Mouse (Mus musculus) cerebellum, postnatal 10 days (tissue): ENCODE results near the gene Enox2.

ENCODE experiments used
- DNase-seq, 2 experiments: peaks; one replicate each; pipeline ENCODE4 v3.0.0; 2021; ENCODE audit warnings: mixed read lengths in 2 of 2

Enox2 gene

DNA sequence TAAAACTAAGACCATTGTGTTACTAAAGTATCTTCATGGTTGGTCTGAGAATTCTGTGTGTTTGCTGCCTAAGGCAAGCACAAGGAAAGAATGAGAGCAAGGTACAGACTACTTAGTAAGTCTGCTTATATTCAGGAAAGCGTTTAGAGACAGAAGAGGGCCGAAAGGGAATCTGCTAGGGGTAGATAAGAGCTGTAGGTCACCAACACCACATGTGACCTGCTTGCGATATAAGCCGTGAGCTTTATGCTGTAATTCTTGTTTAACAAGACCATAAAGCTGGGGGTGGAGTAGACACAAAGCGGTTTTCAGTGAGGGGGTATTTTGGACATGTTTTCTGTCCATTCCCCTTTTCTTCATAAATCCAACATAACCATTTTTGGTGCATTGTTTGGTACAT is 302.4 kb downstream of the Enox2 start:
- DNase-seq: no peak

DNA sequence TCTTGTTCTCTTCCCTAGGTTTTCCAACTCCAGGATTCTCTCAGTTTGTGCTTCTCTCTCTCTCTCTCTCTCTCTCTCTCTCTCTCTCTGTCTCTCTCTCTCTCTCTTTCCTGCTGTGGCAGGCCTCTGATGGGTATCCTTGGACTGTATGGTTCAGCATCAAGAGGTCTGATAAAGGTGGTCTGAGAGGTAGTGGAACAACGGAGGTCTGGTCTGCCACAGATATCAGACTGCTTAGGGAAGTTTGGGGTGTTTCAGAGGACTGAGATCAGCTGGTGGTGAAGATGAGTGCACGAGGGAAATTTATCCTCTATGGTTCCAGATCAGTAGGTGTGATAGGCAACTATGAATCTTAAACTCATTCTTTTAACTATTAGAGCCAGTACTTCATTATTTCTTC is 303.6 kb downstream of the Enox2 start:
- DNase-seq: no peak
